Mouse (Mus musculus): Measurements from ENCODE around the gene Nat8f1. TPM values are rescaled to one million over a fixed set of nuclear protein-coding genes. Genes with fewer than 3 reads are reported as not detected.
"Not testable (repeated sequence)": the region's sequence is repeated elsewhere in the genome, so short reads cannot be mapped to it uniquely, and the experiment has no call there.

The Nat8f1 gene
- total and polyA plus RNA-seq, 2 experiments from 2014 or later, result 15.8 to 20.7 TPM

GRCm38 (mm10) chr6:85884311-85884710, 31.2 kb downstream of the Nat8f1 start:
- no peak for TF ChIP-seq CTCF (IDR thresholded peaks at IDR 0.05; ENCODE audit: low read depth)
- DNase-seq (ENCODE audit: low spot score), result no peak
- H3K36me3 ChIP-seq (ENCODE audit: insufficient read depth, low read length), result no peaks in the 10 kb centered on the region
- no peak for ATAC-seq
- H3K27ac ChIP-seq, result no peak overlapping the region
- no peaks in the 10 kb centered on the region for H3K9me3 ChIP-seq (ENCODE audit: low read length)
- H3K4me3 ChIP-seq (ENCODE audit: low read length), result no peak overlapping the region
- H3K4me1 ChIP-seq (ENCODE audit: insufficient read depth, low read length), result no peaks in the 10 kb centered on the region
- H3K27me3 ChIP-seq (ENCODE audit: insufficient read depth, low read length), result no peaks in the 10 kb centered on the region
- no peak overlapping the region for H3K4me2 ChIP-seq (ENCODE audit: low read depth, low read length)
- no peak overlapping the region for H3K9ac ChIP-seq (replicated peaks; ENCODE audit: low read length)
- WGBS, result 79% methylated on average over 1 of the region's 1 CpGs

- not testable (repeated sequence) for H3K9me3 ChIP-seq (ENCODE audit: low read length); DNase-seq (ENCODE audit: low spot score); H3K9ac ChIP-seq (replicated peaks; ENCODE audit: low read length); H3K36me3 ChIP-seq (ENCODE audit: insufficient read depth, low read length); H3K4me3 ChIP-seq (ENCODE audit: low read length); H3K27me3 ChIP-seq (ENCODE audit: insufficient read depth, low read length); H3K4me2 ChIP-seq (ENCODE audit: low read depth, low read length); ATAC-seq; H3K4me1 ChIP-seq (ENCODE audit: insufficient read depth, low read length); H3K27ac ChIP-seq
- 94% methylated on average over 9 of the region's 9 CpGs for WGBS
Observed at GRCm38 (mm10) chr6:85883246-85883645, 32.2 kb downstream of the Nat8f1 start.

GRCm38 (mm10) chr6:85869006-85869405, 46.5 kb downstream of the Nat8f1 start, which contains the start of gene Nat8f2:
Gene Nat8f2 (minus strand): TSS chr6:85869158.
- H3K4me3 ChIP-seq (ENCODE audit: low read length); H3K36me3 ChIP-seq (ENCODE audit: insufficient read depth, low read length); DNase-seq (ENCODE audit: low spot score); H3K4me2 ChIP-seq (ENCODE audit: low read depth, low read length); H3K9me3 ChIP-seq (ENCODE audit: low read length); H3K9ac ChIP-seq (replicated peaks; ENCODE audit: low read length); H3K27me3 ChIP-seq (ENCODE audit: insufficient read depth, low read length); ATAC-seq; H3K4me1 ChIP-seq (ENCODE audit: insufficient read depth, low read length); H3K27ac ChIP-seq: not testable (repeated sequence)
- WGBS, result 82% methylated on average over 5 of the region's 5 CpGs

- 81% methylated on average over 8 of the region's 8 CpGs for WGBS
- Histone ChIP-seq H3K27ac (no peak overlapping the region), H3K4me1 (ENCODE audit: insufficient read depth, low read length) (no peaks in the 10 kb centered on the region), H3K36me3 (ENCODE audit: insufficient read depth, low read length) (no peaks in the 10 kb centered on the region), H3K27me3 (ENCODE audit: insufficient read depth, low read length) (no peaks in the 10 kb centered on the region), H3K9ac (replicated peaks; ENCODE audit: low read length) (no peak overlapping the region), H3K9me3 (ENCODE audit: low read length) (no peaks in the 10 kb centered on the region), H3K4me3 (ENCODE audit: low read length) (no peak overlapping the region), H3K4me2 (ENCODE audit: low read depth, low read length) (no peak overlapping the region)
- no peak for TF ChIP-seq CTCF (IDR thresholded peaks at IDR 0.05; ENCODE audit: low read depth)
- ATAC-seq (no peak), DNase-seq (ENCODE audit: low spot score) (no peak)
Observed at GRCm38 (mm10) chr6:85867726-85868690, 47.5 kb downstream of the Nat8f1 start.

GRCm38 (mm10) chr6:85866995-85867394, 48.5 kb downstream of the Nat8f1 start:
- not testable (repeated sequence) for H3K4me1 ChIP-seq (ENCODE audit: insufficient read depth, low read length); ATAC-seq; H3K27ac ChIP-seq; H3K36me3 ChIP-seq (ENCODE audit: insufficient read depth, low read length); H3K4me3 ChIP-seq (ENCODE audit: low read length); DNase-seq (ENCODE audit: low spot score); H3K9ac ChIP-seq (replicated peaks; ENCODE audit: low read length); H3K9me3 ChIP-seq (ENCODE audit: low read length); H3K4me2 ChIP-seq (ENCODE audit: low read depth, low read length); H3K27me3 ChIP-seq (ENCODE audit: insufficient read depth, low read length)
- 67% methylated on average over 1 of the region's 1 CpGs for WGBS

- H3K9ac ChIP-seq (replicated peaks; ENCODE audit: low read length); H3K27me3 ChIP-seq (ENCODE audit: insufficient read depth, low read length); DNase-seq (ENCODE audit: low spot score); H3K4me3 ChIP-seq (ENCODE audit: low read length); H3K4me2 ChIP-seq (ENCODE audit: low read depth, low read length); H3K9me3 ChIP-seq (ENCODE audit: low read length); ATAC-seq; H3K27ac ChIP-seq; H3K36me3 ChIP-seq (ENCODE audit: insufficient read depth, low read length); H3K4me1 ChIP-seq (ENCODE audit: insufficient read depth, low read length): not testable (repeated sequence)
- 84% methylated on average over 3 of the region's 3 CpGs for WGBS
Observed at GRCm38 (mm10) chr6:85866166-85866565, 49.3 kb downstream of the Nat8f1 start.

- not testable (repeated sequence) for H3K27ac ChIP-seq; H3K4me2 ChIP-seq (ENCODE audit: low read depth, low read length); H3K4me3 ChIP-seq (ENCODE audit: low read length); H3K9ac ChIP-seq (replicated peaks; ENCODE audit: low read length); H3K9me3 ChIP-seq (ENCODE audit: low read length); H3K36me3 ChIP-seq (ENCODE audit: insufficient read depth, low read length); H3K4me1 ChIP-seq (ENCODE audit: insufficient read depth, low read length); H3K27me3 ChIP-seq (ENCODE audit: insufficient read depth, low read length)
- peak; percentile 43 for DNase-seq (ENCODE audit: low spot score)
- 45% methylated on average over 4 of the region's 7 CpGs for WGBS
- ATAC-seq, result peak; percentile 76
Observed at GRCm38 (mm10) chr6:85864900-85865639, 50.4 kb downstream of the Nat8f1 start.
